Mouse (Mus musculus): ENCODE data around the gene Angptl7.
A peak's percentile ranks its signal among the peaks of the same experiment; 100 is the strongest.

- TF ChIP-seq MYOD1 (IDR thresholded peaks at IDR 0.05; ENCODE audit: control insufficient read depth in 1 of 3, insufficient read length in 2 of 3, low read depth in 2 of 3) (no peak), POLR2A (IDR thresholded peaks at IDR 0.05; ENCODE audit: insufficient read length, low read depth) (no peak), POLR2AphosphoS2 (IDR thresholded peaks at IDR 0.05; ENCODE audit: insufficient read length, low read depth) (no peak), SRF (IDR thresholded peaks at IDR 0.05; ENCODE audit: control insufficient read depth, insufficient read length, low read depth) (no peak), TCF12 (IDR thresholded peaks at IDR 0.05; ENCODE audit: insufficient read depth, poor library complexity, severe bottlenecking) (no peak), REST (IDR thresholded peaks at IDR 0.05; ENCODE audit: insufficient read depth, insufficient read length) (no peak), USF1 (IDR thresholded peaks at IDR 0.05; ENCODE audit: low read depth) (no peak), MAX (IDR thresholded peaks at IDR 0.05; ENCODE audit: low read depth) (no peak), CEBPB (IDR thresholded peaks at IDR 0.05; ENCODE audit: insufficient read depth, poor library complexity, severe bottlenecking) (no peak), TCF3 (IDR thresholded peaks at IDR 0.05; ENCODE audit: insufficient read length, low read depth) (no peak), MYOG (IDR thresholded peaks at IDR 0.05; ENCODE audit: control insufficient read depth in 1 of 3, insufficient read depth in 1 of 3, insufficient read length in 2 of 3, low read depth in 2 of 3) (peak in 1 of 3 experiments; percentile 19), E2F4 (IDR thresholded peaks at IDR 0.05; ENCODE audit: insufficient read depth) (no peak)
Observed at GRCm38 (mm10) chr4:148509450-148510084, 9.3 kb upstream of the Angptl7 start.

Measured in myocyte (in vitro differentiated cells).